ENCODE assay signal across 7 mouse cellular contexts in genomic region chr12:81861199-81862085, GRCm38 (mm10). TPM values are rescaled to one million over a fixed set of nuclear protein-coding genes. Genes with fewer than 3 reads are reported as not detected.
DNase-seq lines count a peak whose midpoint lies in the region; ATAC-seq and TF ChIP-seq lines count a peak whose summit lies in the region.

No protein-coding gene starts in this region.

- no peaks in the 10 kb centered on the region for H3K27me3 ChIP-seq in lung, postnatal 0 days (replicated peaks; ENCODE audit: insufficient read depth, low read length)
- peaks cover 10% of the 10 kb centered on the region for H3K27me3 ChIP-seq in hindbrain, embryonic 10.5 days (ENCODE audit: insufficient read depth, poor library complexity, severe bottlenecking)
- H3K27me3 ChIP-seq in midbrain, embryonic 14.5 days (ENCODE audit: control insufficient read depth, insufficient read depth, low read length) = no peaks in the 10 kb centered on the region

- no peak for TF ChIP-seq CTCF in lung, postnatal 0 days (IDR thresholded peaks at IDR 0.05)

- TF ChIP-seq EP300 in lung, postnatal 0 days (IDR thresholded peaks at IDR 0.05) = no peak

- DNase-seq in lung, postnatal 0 days (ENCODE audit: low spot score) = no peak
- no peak for DNase-seq in lung, adult 18-20 months
- peak; percentile 42 for DNase-seq in embryo, embryonic 11 days
- peak; percentile 29 for DNase-seq in hindbrain, embryonic 10.5 days (ENCODE audit: low spot score)
- peak; percentile 55 for DNase-seq in midbrain, embryonic 14.5 days
- DNase-seq in right cerebral cortex, adult 2 months (ENCODE audit: low spot score in 2 of 2) = no peak
- no peak for DNase-seq in urinary bladder, postnatal 4 days (ENCODE audit: low spot score in 2 of 2)

- H3K27ac ChIP-seq in lung, postnatal 0 days (ENCODE audit: low read length) = peak overlapping the region; percentile 94
- peak overlapping the region; percentile 98 for H3K27ac ChIP-seq in hindbrain, embryonic 10.5 days
- peak overlapping the region; percentile 97 for H3K27ac ChIP-seq in midbrain, embryonic 14.5 days (replicated peaks; ENCODE audit: low read depth, low read length)

- H3K4me3 ChIP-seq in lung, postnatal 0 days (ENCODE audit: low read depth, low read length) = peak overlapping the region; percentile 98
- H3K4me3 ChIP-seq in hindbrain, embryonic 10.5 days = peak overlapping the region; percentile 99
- H3K4me3 ChIP-seq in midbrain, embryonic 14.5 days (replicated peaks; ENCODE audit: low read depth, low read length) = peak overlapping the region; percentile 99

- no peaks in the 10 kb centered on the region for H3K9me3 ChIP-seq in lung, postnatal 0 days (ENCODE audit: low read length)
- no peaks in the 10 kb centered on the region for H3K9me3 ChIP-seq in hindbrain, embryonic 10.5 days
- no peaks in the 10 kb centered on the region for H3K9me3 ChIP-seq in midbrain, embryonic 14.5 days (ENCODE audit: control insufficient read depth, low read length)

- peak overlapping the region; percentile 93 for H3K9ac ChIP-seq in lung, postnatal 0 days (replicated peaks; ENCODE audit: low read depth)
- peak overlapping the region; percentile 92 for H3K9ac ChIP-seq in midbrain, embryonic 14.5 days (replicated peaks; ENCODE audit: low read length)

- H3K36me3 ChIP-seq in lung, postnatal 0 days (ENCODE audit: insufficient read depth, low read length) = no peaks in the 10 kb centered on the region
- H3K36me3 ChIP-seq in hindbrain, embryonic 10.5 days = no peaks in the 10 kb centered on the region
- H3K36me3 ChIP-seq in midbrain, embryonic 14.5 days (ENCODE audit: control insufficient read depth, insufficient read depth, low read length) = no peaks in the 10 kb centered on the region

- ATAC-seq in lung, postnatal 0 days = no peak
- no peak for ATAC-seq in midbrain, embryonic 14.5 days (ENCODE audit: low FRiP score, low TSS enrichment)

- 20% methylated on average over 18 of the region's 18 CpGs for WGBS in lung, postnatal 0 days
- WGBS in hindbrain, embryonic 10.5 days = 35% methylated on average over 18 of the region's 18 CpGs
- 16% methylated on average over 18 of the region's 18 CpGs for WGBS in midbrain, embryonic 14.5 days

- H3K4me1 ChIP-seq in lung, postnatal 0 days (ENCODE audit: insufficient read depth, low read depth, low read length) = peaks cover 12% of the 10 kb centered on the region; the same call in 1 of the 2 replicates
- H3K4me1 ChIP-seq in hindbrain, embryonic 10.5 days (replicated peaks) = peaks cover 40% of the 10 kb centered on the region
- peaks cover 21% of the 10 kb centered on the region for H3K4me1 ChIP-seq in midbrain, embryonic 14.5 days (ENCODE audit: control insufficient read depth, insufficient read depth, low read length)

- H3K4me2 ChIP-seq in lung, postnatal 0 days (replicated peaks; ENCODE audit: low read depth, low read length) = peak overlapping the region; percentile 64
- peak overlapping the region; percentile 71 for H3K4me2 ChIP-seq in midbrain, embryonic 14.5 days (ENCODE audit: low read length)

RNA-seq across cellular contexts. Expression of gene Pcnx, which starts 1.6 kb away (rescaled TPM):
- polyA plus RNA-seq in lung, postnatal 0 days (2015; fragmentation: Nextera tagmentation; extraction: Ambion mirVana) = 12.8 and 13.5 TPM in 2 replicates
- polyA plus RNA-seq in hindbrain, embryonic 10.5 days (2016; fragmentation: Nextera tagmentation; extraction: Ambion mirVana) = 8.9 and 9.0 TPM in 2 replicates
- polyA plus RNA-seq in midbrain, embryonic 14.5 days (2014; fragmentation: Nextera tagmentation; extraction: Ambion mirVana) = 9.0 and 16.5 TPM in 2 replicates

Comparison
In these comparisons a context has a peak if more than half of its experiments do, and no peak if none do; other contexts are left out.
1. DNase-seq: peak in embryo, embryonic 11 days (single experiment), hindbrain, embryonic 10.5 days (single experiment) and midbrain, embryonic 14.5 days (single experiment); none in lung, postnatal 0 days (single experiment), lung, adult 18-20 months (0 of 2), right cerebral cortex, adult 2 months (0 of 2) and urinary bladder, postnatal 4 days (0 of 2).
2. Peak in every context shown above with its lines, with median percentiles within 50 percentile points of each other: H3K27ac ChIP-seq and H3K4me3 ChIP-seq.